Mouse (Mus musculus) megakaryocyte-erythroid progenitor cell, adult 5-6 weeks (primary cell): ENCODE results near the gene Dgki. TPM values are rescaled to one million over a fixed set of nuclear protein-coding genes. Genes with fewer than 3 reads are reported as not detected.

ENCODE experiments used
- ATAC-seq: replicated peaks from 2 replicates; pipeline ENCODE4 v1.8.0; 2016; ENCODE audit warnings: mild to moderate bottlenecking, inconsistent platforms; ENCODE audit not compliant: severe bottlenecking, poor library complexity, low FRiP score, low TSS enrichment
- total RNA-seq, 2 experiments: library from RNA; stranded (forward) in 1 of 2; stranded (reverse) in 1 of 2; fragments of 200-1000, 215-1000 nt in 1 of 2; fragments of >200 nt in 1 of 2; fragmentation: Nextera tagmentation in 1 of 2; gene quantifications; 2 replicates each; pipeline ENCODE4 v1.2.3; 2014 to 2017

Gene Dgki
- total RNA-seq, 2 experiments from 2014 or later = 0.28 to 1.1 TPM

DNA sequence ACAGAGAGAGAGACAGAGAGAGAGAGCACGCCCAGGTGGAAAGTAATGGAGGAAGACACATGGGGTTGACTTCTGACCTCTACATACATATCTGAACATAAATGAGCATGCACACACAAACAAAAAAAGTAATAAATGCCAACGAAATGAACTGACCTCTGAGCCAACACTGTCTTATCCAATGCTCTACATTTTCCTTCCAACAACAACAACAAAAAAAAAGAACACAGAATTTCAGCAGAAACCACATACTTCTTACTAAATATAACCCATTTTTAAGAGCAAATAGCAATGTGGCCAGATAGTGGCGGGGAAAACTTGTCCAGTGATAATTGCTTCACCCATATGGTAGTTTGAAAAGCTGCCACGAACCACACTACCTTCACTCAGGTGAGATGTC is 255.2 kb downstream of the Dgki start:
- no peak for ATAC-seq

DNA sequence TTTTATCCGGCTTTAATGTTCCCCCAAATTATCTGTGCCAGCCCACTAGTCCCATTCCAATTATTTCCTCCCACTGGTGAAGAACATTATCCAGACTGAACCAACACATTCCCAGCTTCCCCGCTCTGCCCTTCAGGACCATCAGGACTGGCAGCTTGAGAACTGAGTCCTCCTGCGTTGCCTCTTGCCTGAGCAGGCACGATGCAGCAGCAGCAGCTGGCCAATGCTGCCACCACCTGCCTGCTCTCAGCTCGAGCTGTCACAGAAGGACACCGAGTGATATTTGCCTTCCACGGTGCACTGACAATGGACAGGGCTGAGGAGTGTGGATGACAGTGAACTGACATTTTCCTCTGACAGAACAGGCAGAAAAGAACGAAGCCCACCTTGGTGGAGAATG is 261.5 kb downstream of the Dgki start:
- ATAC-seq = no peak

DNA sequence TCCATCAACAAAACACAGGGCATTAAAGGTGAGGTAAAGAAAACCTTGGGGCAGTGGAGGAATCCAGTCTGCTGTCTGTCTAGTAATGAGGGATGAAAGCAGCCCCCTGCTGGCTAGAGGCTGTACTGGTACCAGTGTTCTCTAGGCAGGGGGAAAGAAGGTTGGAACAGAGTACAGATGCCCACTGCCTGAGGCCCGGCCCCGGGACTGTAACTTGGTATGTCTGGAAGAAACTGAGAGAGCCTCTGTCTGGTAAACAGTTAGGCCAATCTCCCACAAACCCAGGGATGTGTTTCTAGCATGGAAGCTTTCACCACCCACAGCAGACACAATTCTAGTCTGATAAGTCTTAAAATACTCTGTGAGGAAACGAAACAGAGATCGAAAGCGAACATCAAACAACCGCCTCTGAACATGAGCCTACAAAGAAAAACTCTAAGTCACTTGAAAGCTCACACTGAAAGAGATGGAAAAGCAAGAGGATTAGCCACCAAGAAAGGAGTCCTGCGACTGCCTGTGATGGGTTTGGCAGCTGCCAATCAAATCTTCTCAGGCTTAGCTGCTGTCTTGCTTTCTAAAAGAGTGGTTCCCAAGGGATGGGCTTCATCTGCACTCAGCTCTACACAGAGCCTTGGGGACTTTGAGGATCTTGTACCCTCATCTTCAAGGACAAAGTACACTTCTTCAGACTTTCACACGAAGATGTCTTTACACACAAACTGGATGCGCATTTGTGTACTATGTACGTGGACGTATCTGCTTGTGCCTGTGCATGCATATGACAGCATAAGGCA is 262.7 kb downstream of the Dgki start:
- ATAC-seq = peak; percentile 90

DNA sequence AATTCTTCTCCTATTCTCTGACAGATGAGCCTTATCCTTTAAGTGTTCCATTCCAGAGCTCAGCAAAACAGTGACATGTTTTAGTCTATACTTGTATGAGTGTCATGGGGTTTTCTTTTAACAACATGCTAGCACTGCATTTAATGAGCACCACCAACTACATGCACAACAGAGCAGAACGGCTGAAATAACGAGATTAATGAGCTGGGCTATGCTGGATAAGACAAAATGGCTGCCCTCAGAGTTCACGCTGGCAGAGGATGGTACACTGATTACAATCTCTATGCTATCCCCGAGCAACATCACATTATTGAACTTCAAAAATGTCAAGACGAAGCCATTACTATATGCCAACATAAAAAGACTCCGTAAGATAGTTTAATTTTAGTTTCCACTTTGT is 264.3 kb downstream of the Dgki start:
- no peak for ATAC-seq

DNA sequence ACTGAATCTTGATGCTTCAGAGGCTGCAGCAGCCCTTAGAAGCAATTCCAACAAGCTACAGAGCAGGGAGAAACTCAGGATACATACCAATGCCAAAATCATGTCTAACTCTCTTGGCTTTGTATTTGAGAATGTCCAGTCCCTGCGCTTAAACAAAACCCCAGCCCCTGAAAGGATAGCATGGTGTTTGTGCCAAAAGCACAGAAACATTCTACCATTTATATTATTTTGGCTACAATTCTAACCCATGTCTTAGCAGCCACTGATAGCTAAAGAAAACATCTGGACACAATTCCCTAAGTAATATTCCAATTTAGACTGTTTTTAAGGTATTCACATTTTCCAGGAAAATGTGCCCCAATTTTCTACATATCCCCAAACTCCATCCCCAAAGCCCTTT is 269.0 kb downstream of the Dgki start:
- ATAC-seq = no peak

DNA sequence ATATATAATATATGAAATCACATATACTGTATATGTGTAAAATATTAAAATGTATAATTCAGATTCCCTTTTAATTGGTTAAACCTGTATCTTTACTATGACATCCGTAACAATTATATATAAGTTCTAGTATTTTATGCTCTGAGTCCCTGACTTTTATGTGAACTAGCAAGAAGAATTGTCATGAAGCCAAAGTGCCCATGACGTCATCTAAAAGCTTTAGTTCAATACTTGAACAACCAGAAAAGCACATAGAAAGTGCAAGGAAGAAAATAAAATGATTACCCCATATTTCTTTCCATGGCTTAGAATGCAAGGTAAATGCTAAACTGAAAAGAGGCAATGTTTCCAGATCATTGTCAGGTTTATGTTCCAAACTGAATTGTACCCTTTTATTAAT is 269.6 kb downstream of the Dgki start:
- ATAC-seq = no peak

DNA sequence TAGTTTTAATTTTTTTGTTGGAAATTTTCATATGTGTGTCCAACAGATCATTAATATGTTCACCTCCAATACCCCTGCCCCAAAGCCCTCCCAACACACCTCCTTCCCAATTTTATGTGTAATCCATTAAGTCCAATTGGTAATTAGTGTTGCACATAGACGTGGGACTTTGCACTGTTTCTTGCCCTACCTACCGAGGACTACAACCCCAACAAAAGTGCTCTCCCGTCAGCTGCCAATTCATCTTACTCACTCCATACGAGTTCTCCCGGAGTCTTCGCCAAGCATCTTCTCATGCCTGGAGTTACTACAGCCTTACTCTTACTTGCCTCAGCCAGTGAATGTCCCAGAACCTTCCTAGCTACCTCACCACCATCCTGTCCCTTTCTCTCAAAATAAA is 271.1 kb downstream of the Dgki start:
- ATAC-seq = no peak

DNA sequence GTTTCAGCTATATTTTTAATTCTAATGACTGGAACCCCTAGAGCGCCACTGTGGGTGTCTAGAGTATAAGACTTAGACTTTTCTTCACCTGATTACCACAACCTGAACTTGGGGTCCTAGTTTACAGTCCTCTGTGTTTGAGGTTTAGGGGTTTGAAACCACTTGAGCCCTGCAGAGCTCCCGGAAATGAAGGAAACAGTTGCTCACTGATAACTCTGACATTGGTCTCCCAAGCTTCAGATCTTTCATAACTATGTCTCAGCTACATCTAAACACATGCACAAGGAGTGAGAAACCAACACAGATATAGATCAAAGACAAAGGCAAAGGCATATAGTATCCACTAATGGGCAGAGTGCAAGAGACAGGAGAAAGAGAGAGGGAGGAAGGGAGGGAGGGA is 271.7 kb downstream of the Dgki start:
- no peak for ATAC-seq

DNA sequence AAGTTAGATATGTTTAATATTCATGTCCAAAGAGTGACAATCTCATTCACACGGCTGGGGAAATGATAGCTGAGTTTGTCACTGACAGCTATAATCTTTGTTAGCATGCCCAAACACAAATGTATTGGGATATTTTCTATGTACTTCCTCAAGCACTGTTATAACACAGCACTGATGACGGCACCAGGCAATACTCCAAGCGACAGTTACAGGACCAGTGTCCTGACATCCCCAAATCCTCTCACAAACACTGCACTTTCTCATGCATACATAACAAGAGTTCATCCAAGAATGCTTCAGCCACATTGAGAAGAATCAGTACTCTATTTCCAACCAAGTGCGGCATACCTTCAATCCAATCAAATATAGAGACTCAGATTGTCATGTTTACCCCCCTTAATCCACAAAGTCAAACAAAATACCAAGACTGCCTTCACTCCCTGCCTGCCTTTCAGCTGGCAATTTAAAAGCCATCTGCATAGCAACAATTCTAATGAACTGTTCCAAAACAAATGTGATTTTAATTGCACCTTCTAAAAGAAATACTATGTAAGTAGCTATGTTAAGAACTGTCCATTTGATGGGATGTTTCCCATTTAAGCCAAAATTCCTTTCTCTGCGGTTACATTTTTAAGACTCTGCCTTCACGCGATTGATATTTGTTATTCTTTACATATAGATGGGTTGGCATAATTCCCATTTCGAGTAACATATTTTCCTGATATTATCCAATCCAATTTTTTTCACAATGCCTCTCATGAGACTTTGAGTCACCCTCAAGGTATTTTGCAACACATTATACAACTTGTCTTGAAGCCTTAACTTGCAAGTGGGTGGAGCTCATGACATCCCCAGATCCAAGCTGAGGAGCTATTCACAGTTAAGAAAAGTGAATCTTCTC is 273.4 kb downstream of the Dgki start:
- ATAC-seq = no peak

DNA sequence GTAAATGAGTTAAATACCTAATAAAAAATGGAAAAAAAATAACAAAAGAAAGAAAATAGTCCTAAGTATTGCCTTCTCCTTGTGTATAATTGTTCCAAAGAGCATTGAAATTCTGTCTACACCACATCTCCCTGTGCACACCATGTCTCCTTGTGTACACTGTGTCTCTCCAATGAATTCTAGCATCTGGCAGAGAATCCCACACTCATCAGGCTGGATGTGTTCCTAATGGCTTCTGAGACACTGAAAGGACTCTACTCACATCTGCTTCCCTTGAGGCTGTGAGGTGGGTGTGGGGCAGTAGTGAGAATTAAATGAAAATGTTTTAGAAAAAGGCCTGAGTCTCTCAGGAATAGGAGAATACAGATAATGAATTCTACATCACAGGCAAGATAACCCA is 283.9 kb downstream of the Dgki start:
- ATAC-seq = no peak

DNA sequence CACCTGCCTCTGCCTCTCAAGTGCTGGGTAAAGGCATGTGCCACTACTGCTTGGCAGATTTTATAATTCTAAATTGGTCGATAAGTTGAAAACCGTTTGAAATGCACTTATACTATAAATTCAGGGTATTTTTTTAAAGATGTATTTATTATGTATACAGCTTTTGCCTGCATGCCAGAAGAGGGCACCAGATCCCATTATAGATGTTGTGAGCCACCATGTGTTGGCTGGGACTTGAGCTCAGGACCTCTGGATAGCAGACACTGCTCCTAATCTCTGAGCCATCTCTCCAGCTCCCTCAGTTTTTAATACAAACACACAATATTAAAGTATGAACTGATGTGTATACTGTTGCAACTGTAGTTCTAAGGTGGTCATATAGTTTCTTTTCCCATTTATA is 288.4 kb downstream of the Dgki start:
- ATAC-seq = no peak

DNA sequence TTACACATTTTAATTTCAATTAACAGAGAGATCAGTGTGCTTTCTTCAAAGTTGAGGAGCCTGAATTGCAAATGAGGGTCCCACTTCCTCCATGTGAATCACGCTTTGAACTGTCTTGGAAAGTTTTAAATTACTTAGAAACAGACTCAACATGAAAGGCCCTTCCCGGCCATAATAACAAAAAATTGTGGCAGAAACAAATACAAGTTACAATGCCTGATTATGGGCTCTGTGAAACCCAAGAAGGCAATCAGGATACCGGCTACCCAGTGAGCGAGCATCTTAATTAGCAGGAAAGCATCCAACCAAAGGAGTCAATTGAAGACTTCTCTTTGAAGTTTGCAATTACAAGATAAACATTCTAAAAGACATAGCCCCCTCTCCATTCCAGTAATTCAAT is 292.4 kb downstream of the Dgki start:
- no peak for ATAC-seq

DNA sequence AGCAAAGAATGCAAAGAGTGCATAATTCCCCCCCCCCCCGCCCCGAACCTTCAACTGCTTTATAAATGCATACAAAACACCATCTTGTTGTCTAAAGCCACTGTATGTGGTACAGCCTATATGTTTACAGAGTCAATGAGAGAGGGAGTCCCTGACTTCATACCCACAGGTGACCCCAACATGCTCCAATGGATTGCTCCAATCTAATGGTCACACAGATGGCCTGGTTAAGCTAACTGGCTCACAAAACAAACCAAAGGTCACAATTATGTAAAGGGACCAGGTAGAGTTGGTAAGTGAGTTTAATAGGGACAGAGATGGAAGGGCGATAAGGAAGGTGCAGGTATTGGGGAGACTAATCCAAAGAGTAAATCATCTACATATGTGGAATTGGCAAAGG is 295.1 kb downstream of the Dgki start:
- ATAC-seq = no peak

DNA sequence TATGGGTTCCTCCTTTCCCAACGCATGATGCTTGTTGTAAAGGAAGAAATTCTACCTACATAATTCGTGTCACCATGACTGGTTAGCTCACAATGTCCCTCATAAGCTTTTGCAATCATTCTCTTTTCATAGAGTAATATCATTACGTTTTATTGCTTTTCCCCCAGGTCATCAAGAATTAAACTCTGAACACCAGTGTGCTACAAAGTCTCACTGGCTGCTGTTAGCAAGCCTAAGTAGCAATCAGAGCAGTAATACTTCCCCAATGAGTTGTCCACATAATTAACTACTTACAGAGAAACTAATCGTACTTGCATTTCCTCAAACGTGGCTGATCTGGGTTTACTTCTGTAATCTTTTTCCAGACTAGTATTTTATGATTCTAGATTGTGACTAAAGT is 296.7 kb downstream of the Dgki start:
- no peak for ATAC-seq

DNA sequence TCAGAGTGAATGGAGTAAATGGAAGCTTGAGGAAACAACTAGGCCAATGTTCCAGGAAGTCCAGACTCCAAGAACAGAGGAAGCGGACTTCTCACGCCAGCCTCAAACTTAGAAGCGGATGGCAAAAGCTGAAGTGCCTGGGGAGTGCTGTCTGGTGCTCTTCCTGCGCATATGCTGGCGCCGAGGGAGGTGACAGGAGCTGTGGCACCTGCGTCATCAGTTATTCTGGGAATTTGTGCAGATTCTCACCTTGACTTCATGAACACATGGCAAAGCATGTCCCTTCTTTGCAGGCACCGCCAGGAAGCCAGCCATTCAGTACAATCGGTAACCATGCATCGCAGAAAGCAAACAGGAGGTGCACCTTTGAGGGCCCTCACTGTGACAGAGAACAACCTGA is 301.0 kb downstream of the Dgki start:
- ATAC-seq = no peak

DNA sequence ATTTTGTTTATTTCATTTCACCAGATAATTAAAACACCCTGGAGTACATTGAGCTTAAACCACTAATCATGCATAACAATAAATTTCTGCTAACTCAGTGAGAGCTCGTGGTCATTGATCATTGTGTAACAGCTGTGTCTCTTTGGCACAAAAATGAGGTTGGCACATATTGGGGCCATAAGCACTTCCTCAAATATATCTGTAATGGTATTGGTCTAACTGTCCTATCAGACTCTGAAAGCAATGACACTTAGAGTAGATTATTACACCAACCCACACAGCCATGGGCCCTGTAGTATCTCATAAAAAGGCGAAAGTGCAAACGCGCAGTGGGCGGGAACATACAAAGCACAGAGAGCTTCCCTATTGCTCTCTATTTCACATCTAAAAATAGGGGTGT is 305.7 kb downstream of the Dgki start:
- no peak for ATAC-seq

DNA sequence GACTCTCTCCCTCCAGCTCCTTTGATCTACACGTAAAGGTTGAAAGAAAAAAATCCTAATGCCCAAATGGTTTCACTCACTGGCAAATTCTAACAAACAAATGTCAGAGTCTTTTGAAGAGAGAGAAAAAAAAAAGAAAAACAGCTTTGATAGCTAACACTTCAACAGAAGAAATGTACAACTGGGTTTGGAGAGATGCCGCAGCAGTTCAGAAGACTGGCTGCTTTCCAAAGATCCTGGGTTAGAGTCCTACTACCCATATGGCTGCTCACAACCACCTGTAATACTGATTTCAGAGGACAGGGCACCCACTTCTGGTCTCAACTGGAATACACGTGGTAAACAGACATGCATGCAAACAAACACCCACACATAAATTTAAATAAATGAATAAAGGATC is 309.8 kb downstream of the Dgki start:
- ATAC-seq = no peak

DNA sequence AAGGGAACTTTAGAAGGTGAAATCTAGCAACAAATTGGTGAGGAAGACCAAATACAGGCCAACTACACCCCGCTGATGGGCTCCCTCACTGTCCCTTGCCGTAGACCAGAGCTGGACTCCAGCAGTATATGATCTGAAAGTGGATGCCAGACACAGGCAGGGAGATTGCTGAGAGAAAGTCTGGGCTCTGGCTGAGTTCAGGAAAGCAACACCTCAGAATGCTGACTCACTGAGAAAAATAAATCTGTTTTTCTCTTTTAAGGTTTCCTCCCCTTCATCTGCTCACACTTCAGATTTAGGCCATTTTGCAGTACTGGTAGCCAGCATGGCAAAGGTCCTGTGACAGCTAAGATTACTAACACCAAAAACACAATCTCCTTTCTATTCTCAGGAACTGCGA is 311.2 kb downstream of the Dgki start:
- no peak for ATAC-seq

DNA sequence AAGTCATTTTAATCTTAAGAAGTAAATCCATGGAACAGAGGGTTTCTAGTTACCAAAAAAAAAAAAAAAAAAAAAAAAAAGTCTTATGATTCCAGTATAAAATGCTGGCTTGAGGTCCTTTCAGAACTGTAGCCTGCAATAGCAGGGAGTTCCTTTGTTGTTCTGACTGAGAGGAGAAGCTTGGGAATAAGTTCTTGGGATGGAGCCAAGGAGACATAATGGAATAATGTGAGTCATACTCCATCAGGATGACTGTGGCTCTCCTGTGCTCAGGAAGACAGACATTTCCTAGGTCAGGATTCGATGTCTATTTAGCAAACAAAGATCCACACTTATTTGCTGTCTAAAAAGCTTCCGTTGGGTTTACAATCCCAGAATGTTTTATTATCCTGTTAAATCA is 318.3 kb downstream of the Dgki start:
- no peak for ATAC-seq

DNA sequence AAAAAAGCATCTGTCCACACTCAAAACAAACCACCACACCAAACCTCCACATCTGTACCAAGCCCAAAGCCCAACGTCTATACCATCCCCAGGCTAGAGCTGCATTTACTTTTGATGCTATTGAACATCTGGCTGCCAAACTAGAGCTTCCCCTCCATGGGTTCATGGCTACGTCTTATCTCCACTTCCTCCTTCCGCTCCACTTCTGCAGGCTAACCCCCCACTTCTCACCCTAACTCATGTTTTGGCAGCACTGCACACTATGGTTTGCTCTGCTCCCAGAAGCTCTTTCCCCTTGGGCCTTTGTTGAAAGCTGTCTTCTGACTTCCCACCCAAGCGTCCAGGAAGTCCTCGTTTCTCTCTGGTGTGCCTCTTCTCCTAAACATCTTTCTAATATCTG is 319.5 kb downstream of the Dgki start:
- no peak for ATAC-seq

DNA sequence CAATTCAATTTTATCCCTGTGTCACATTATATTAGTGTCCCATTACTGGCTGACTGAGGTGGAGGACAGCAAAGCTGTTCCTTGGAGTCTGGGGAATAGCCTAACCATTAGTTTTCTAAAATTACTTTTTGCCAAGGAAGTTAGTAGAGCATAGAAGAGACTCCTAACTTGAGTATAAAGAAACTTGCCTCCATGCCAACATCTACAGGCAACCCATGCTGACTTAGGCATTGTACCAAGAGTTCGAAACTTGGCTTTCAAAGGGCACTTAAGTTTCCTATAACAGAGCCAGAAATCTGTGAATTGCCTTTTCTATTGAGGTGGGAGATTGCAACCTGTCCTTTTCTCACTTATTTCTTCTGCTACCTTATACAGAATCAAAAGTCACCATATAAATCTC is 321.8 kb downstream of the Dgki start:
- ATAC-seq = no peak
